Mouse (Mus musculus) cerebellum, postnatal 4 days (tissue): Measurements from ENCODE around the gene P3h3.
A peak's percentile ranks its signal among the peaks of the same experiment; 100 is the strongest.
"Not testable (repeated sequence)": the region's sequence is repeated elsewhere in the genome, so short reads cannot be mapped to it uniquely, and the experiment has no call there.

ENCODE experiments used
- DNase-seq, 2 experiments: peaks; one replicate each; pipeline ENCODE4 v3.0.0; 2022; ENCODE audit warnings: low spot score in 2 of 2, mixed read lengths in 1 of 2

The P3h3 gene

GRCm38 (mm10) chr6:124809775-124810538 is 47.6 kb downstream of the P3h3 start:
- DNase-seq, result no peak

- DNase-seq, result peak; percentile 64 to 84
Observed at GRCm38 (mm10) chr6:124809052-124809774, 48.3 kb downstream of the P3h3 start.

GRCm38 (mm10) chr6:124808358-124809012 is 49.1 kb downstream of the P3h3 start, which contains the start of gene Spsb2:
Gene Spsb2 (plus strand): TSS chr6:124808661.
- DNase-seq, result peak in 1 of 2 experiments; percentile 69

GRCm38 (mm10) chr6:124807986-124808357 is 49.6 kb downstream of the P3h3 start:
- no peak for DNase-seq

- DNase-seq, result no peak
Observed at GRCm38 (mm10) chr6:124807366-124807765, 50.2 kb downstream of the P3h3 start.

GRCm38 (mm10) chr6:124806446-124807140 is 51.0 kb downstream of the P3h3 start:
- no peak for DNase-seq

- DNase-seq, result peak; percentile 83 to 92
Observed at GRCm38 (mm10) chr6:124805341-124806321, 51.9 kb downstream of the P3h3 start.

- no peak for DNase-seq
Observed at GRCm38 (mm10) chr6:124804341-124804740, 53.2 kb downstream of the P3h3 start.

GRCm38 (mm10) chr6:124803691-124804090 is 53.9 kb downstream of the P3h3 start:
- DNase-seq, result not testable (repeated sequence)

- no peak for DNase-seq
Observed at GRCm38 (mm10) chr6:124803061-124803460, 54.5 kb downstream of the P3h3 start.

GRCm38 (mm10) chr6:124802400-124802799 is 55.2 kb downstream of the P3h3 start:
- DNase-seq, result not testable (repeated sequence)

GRCm38 (mm10) chr6:124796200-124796599 is 61.4 kb downstream of the P3h3 start:
- no peak for DNase-seq

- no peak for DNase-seq
Observed at GRCm38 (mm10) chr6:124795781-124796180, 61.8 kb downstream of the P3h3 start.

- DNase-seq, result no peak
Observed at GRCm38 (mm10) chr6:124791911-124792310, 65.6 kb downstream of the P3h3 start.
